Mouse (Mus musculus): ENCODE data around the gene Ggta1. TPM values are rescaled to one million over a fixed set of nuclear protein-coding genes. Genes with fewer than 3 reads are reported as not detected.
A peak's percentile ranks its signal among the peaks of the same experiment; 100 is the strongest.

Ggta1 gene
- polyA plus RNA-seq, 1 experiment from 2014 or later: 16.2 TPM

DNA sequence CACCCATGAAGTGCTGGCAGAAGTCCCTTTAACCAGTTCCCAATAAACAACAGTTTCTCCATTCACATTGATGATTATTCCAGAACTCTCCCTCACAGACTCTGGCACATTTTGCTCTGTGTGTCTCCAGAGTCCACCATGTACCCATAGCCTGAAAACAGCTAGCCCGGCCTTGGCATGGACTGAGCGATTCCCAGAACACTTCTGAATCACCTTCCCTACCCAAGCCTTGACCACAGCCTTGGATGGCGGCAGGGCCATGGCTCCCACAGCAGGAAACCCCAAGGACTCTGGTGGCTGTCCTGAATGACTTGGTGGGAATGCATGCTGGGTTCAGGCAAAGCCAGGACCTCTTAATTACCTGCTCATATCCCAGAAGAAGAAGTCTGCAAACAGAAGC, 22.6 kb downstream of the Ggta1 start:
- DNase-seq (ENCODE audit: low spot score) (no peak), ATAC-seq (replicated peaks; ENCODE audit: low FRiP score, low read depth) (no peak)
- Histone ChIP-seq H3K27me3 (ENCODE audit: insufficient read depth, low read length) (no peaks in the 10 kb centered on the region), H3K4me2 (ENCODE audit: low read length) (no peak overlapping the region), H3K4me1 (replicated peaks; ENCODE audit: insufficient read depth, low read length) (peaks cover 32% of the 10 kb centered on the region), H3K36me3 (ENCODE audit: insufficient read depth, low read length) (no peaks in the 10 kb centered on the region), H3K27ac (no peak overlapping the region), H3K9ac (ENCODE audit: low read depth, low read length) (no peak overlapping the region), H3K9me3 (replicated peaks; ENCODE audit: low read length) (no peaks in the 10 kb centered on the region), H3K4me3 (replicated peaks; ENCODE audit: low read depth, low read length) (no peak overlapping the region)
- 90% methylated on average over 3 of the region's 3 CpGs for WGBS
- TF ChIP-seq CTCF (IDR thresholded peaks at IDR 0.05; ENCODE audit: low read depth): no peak

DNA sequence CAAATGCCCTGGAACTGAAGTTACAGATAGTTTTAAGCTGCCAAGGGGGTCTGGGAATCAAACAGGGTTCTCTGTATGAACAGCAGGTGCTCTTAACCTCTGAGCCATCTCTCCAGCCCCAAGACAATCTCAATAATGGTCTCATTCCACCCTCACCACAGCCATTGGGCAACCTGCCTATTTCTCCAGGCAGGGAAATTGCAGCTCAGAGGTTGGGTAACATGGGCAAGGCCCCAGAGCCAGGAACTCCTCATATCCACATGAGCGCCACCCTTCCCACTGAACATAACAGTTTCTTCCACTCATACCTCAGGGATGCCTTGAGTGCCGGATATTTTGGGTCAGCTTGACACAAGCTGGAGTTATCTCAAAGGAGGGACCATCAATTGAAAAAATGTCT, 25.2 kb downstream of the Ggta1 start:
- H3K9me3 ChIP-seq (replicated peaks; ENCODE audit: low read length): no peaks in the 10 kb centered on the region
- ATAC-seq (replicated peaks; ENCODE audit: low FRiP score, low read depth) (no peak), DNase-seq (ENCODE audit: low spot score) (no peak)
- H3K4me3 ChIP-seq (replicated peaks; ENCODE audit: low read depth, low read length): no peak overlapping the region
- peaks cover 34% of the 10 kb centered on the region for H3K4me1 ChIP-seq (replicated peaks; ENCODE audit: insufficient read depth, low read length)
- WGBS: 96% methylated on average over 2 of the region's 2 CpGs
- no peaks in the 10 kb centered on the region for H3K27me3 ChIP-seq (ENCODE audit: insufficient read depth, low read length)
- H3K27ac ChIP-seq: no peak overlapping the region
- no peak for TF ChIP-seq CTCF (IDR thresholded peaks at IDR 0.05; ENCODE audit: low read depth)
- no peak overlapping the region for H3K4me2 ChIP-seq (ENCODE audit: low read length)
- H3K9ac ChIP-seq (ENCODE audit: low read depth, low read length): no peak overlapping the region
- no peaks in the 10 kb centered on the region for H3K36me3 ChIP-seq (ENCODE audit: insufficient read depth, low read length)

DNA sequence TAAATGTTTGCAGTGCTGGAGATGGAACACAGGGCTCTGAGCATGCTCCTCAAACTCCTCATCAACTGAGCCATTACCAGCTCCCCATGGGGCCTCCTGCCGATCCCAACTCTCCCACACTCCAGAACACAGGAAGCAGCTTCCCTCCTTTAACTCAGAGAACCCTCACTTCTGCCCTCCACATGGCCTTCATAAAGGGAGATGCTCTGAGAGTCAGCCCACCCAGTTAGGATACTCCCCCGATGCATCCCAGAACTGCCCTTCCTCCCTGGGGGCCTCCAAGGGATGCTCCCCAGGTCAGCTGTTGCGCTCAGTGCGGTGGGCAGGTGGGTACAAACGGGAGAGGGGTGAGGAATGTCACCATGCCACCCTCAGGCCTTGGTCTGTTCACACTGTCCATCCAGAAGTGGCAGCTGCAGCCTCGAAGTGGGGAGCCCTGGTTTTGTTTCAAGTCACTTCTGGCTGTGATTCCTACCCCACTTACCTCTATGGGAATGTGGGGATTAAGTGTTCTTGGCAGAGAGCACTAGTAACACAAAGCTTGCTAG, 28.4 kb downstream of the Ggta1 start:
- H3K9ac ChIP-seq (ENCODE audit: low read depth, low read length): no peak overlapping the region
- no peaks in the 10 kb centered on the region for H3K9me3 ChIP-seq (replicated peaks; ENCODE audit: low read length)
- WGBS: 58% methylated on average over 6 of the region's 6 CpGs
- TF ChIP-seq CTCF (IDR thresholded peaks at IDR 0.05; ENCODE audit: low read depth): no peak
- ATAC-seq (replicated peaks; ENCODE audit: low FRiP score, low read depth) (0 out of 2 replicates have a peak, but pooled peaks have one; percentile 25), DNase-seq (ENCODE audit: low spot score) (no peak)
- peaks cover 26% of the 10 kb centered on the region; the same call in 1 of the 2 replicates for H3K4me1 ChIP-seq (replicated peaks; ENCODE audit: insufficient read depth, low read length)
- no peaks in the 10 kb centered on the region for H3K27me3 ChIP-seq (ENCODE audit: insufficient read depth, low read length)
- 0 out of 2 replicates have a peak overlapping the region, but pooled peaks have one; percentile 1 for H3K27ac ChIP-seq
- H3K36me3 ChIP-seq (ENCODE audit: insufficient read depth, low read length): no peaks in the 10 kb centered on the region
- H3K4me3 ChIP-seq (replicated peaks; ENCODE audit: low read depth, low read length): no peak overlapping the region
- no peak overlapping the region for H3K4me2 ChIP-seq (ENCODE audit: low read length)

DNA sequence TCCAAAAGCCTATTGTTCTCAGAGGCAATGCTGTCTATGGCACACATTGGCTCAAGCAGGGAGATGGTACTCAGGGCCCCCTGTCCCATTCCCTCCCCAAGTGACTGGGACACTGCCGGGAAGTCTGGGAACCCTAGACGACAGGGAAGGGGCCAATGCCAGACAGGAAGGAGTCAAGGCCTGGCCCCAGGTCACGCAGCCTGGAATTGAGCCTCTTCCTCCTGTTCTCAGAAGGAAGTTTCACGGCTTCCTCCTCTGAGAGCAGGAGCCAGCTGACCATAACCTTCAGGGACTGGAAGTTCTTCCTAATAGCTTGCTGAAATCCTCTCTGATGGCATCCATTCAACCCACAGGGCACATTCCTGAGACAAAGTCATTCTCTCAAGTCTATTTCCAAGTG, 29.6 kb downstream of the Ggta1 start:
- DNase-seq (ENCODE audit: low spot score) (no peak), ATAC-seq (replicated peaks; ENCODE audit: low FRiP score, low read depth) (no peak)
- no peak overlapping the region for H3K9ac ChIP-seq (ENCODE audit: low read depth, low read length)
- no peak overlapping the region for H3K4me2 ChIP-seq (ENCODE audit: low read length)
- 33% methylated on average over 4 of the region's 4 CpGs for WGBS
- H3K36me3 ChIP-seq (ENCODE audit: insufficient read depth, low read length): no peaks in the 10 kb centered on the region
- H3K27me3 ChIP-seq (ENCODE audit: insufficient read depth, low read length): no peaks in the 10 kb centered on the region
- H3K4me3 ChIP-seq (replicated peaks; ENCODE audit: low read depth, low read length): no peak overlapping the region
- TF ChIP-seq CTCF (IDR thresholded peaks at IDR 0.05; ENCODE audit: low read depth): no peak
- H3K4me1 ChIP-seq (replicated peaks; ENCODE audit: insufficient read depth, low read length): peaks cover 26% of the 10 kb centered on the region; the same call in 1 of the 2 replicates
- peak overlapping the region; percentile 69 for H3K27ac ChIP-seq
- H3K9me3 ChIP-seq (replicated peaks; ENCODE audit: low read length): no peaks in the 10 kb centered on the region

DNA sequence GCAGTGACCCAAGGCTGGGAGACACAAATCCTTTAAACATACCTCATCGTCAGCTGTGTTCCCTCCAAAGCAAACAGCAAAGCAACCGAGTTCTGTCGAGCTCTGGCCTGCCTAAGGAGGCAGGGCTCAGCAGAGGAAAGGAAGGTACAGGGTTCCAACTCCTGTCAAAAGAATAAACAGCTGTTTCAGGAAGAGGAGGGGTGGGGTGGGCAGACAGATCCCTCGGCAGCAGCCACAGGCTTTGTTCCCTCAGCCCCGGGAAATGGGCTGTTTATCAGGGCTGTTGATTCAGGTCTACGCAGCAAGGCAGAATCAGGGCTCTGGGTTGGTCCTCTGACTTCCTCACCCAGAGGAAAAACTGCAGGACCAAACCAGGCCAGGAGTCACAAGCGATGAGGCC, 30.6 kb downstream of the Ggta1 start:
- 21% methylated on average over 7 of the region's 7 CpGs for WGBS
- Histone ChIP-seq H3K27me3 (ENCODE audit: insufficient read depth, low read length) (no peaks in the 10 kb centered on the region), H3K4me2 (ENCODE audit: low read length) (peak overlapping the region; percentile 44), H3K27ac (peak overlapping the region; percentile 69), H3K4me1 (replicated peaks; ENCODE audit: insufficient read depth, low read length) (peaks cover 30% of the 10 kb centered on the region; the same call in 1 of the 2 replicates), H3K9me3 (replicated peaks; ENCODE audit: low read length) (no peaks in the 10 kb centered on the region), H3K4me3 (replicated peaks; ENCODE audit: low read depth, low read length) (peak overlapping the region; percentile 2; the same call in 1 of the 2 replicates), H3K9ac (ENCODE audit: low read depth, low read length) (0 out of 2 replicates have a peak overlapping the region, but pooled peaks have one; percentile 10), H3K36me3 (ENCODE audit: insufficient read depth, low read length) (no peaks in the 10 kb centered on the region)
- ATAC-seq (replicated peaks; ENCODE audit: low FRiP score, low read depth) (no peak), DNase-seq (ENCODE audit: low spot score) (peak; percentile 65)
- no peak for TF ChIP-seq CTCF (IDR thresholded peaks at IDR 0.05; ENCODE audit: low read depth)

DNA sequence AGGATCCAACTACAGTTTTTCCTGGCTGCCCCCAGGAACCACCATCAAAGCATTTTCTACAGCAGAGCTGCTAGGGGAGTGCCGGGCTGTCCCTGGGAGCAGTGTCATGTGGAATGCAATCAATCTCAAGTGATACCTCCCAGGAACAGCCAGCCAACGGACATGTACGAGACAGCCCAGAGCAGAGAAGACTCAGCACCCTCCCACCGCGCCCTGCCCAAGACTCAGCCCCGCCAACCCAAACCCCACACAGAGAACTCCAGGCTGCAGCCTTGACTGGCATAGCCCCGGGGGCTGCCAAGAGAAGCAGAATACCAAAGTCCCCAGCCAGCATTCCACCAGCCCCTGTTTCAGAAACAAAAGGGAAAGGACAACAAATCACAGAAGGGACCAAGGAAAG, 31.0 kb downstream of the Ggta1 start:
- peak; percentile 36; the same call in 1 of the 2 replicates for ATAC-seq (replicated peaks; ENCODE audit: low FRiP score, low read depth)

More for the DNA sequence above, 31.0 kb downstream of the Ggta1 start:
- no peak for TF ChIP-seq CTCF (IDR thresholded peaks at IDR 0.05; ENCODE audit: low read depth)
- H3K4me1 ChIP-seq (replicated peaks; ENCODE audit: insufficient read depth, low read length): peaks cover 32% of the 10 kb centered on the region; the same call in 1 of the 2 replicates
- no peaks in the 10 kb centered on the region for H3K9me3 ChIP-seq (replicated peaks; ENCODE audit: low read length)
- H3K9ac ChIP-seq (ENCODE audit: low read depth, low read length): 0 out of 2 replicates have a peak overlapping the region, but pooled peaks have one; percentile 10
- no peaks in the 10 kb centered on the region for H3K27me3 ChIP-seq (ENCODE audit: insufficient read depth, low read length)
- H3K36me3 ChIP-seq (ENCODE audit: insufficient read depth, low read length): no peaks in the 10 kb centered on the region
- H3K4me3 ChIP-seq (replicated peaks; ENCODE audit: low read depth, low read length): peak overlapping the region; percentile 2; the same call in 1 of the 2 replicates
- peak overlapping the region; percentile 44 for H3K4me2 ChIP-seq (ENCODE audit: low read length)
- H3K27ac ChIP-seq: peak overlapping the region; percentile 69; the same call in 1 of the 2 replicates
- WGBS: 11% methylated on average over 7 of the region's 7 CpGs
- DNase-seq (ENCODE audit: low spot score): peak; percentile 75
